18 mouse cellular contexts compared by ENCODE assay signal in the genomic region with DNA sequence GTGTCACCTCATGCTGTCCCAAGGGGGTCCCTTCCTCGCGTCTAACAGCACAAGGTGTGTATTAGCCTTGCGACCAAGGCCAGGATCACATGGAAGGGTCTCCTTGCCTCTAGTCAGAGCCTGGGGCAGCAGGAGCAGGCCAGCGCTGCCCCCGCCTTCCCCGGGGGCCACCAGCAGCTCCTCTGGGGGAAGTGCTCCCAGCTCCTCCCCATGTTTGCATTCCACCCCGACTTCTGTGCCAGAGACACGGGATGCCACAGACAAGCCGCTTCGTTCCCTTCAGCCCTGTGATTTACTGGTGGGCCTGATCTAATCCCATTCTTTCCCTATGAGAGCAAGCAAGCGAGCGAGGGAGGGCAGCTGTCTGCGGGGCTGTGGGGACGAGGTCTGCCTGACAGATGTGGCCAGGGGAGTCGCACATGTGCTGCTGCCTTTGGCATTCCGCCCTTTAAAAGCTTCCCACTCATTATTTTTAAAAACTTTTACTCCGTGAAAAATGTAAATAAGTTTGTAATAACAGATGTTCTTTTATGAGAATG. TPM values are rescaled to one million over a fixed set of nuclear protein-coding genes. Genes with fewer than 3 reads are reported as not detected.
DNase-seq lines count a peak whose midpoint lies in the region; ATAC-seq and TF ChIP-seq lines count a peak whose summit lies in the region.
"Had no signal": no experiment of that assay in that cellular context is flagged by ENCODE, and none has a peak within 500 bp of the region (broad histone marks: within the 10 kb centered on the region; RNA-seq: fewer than 3 reads in every experiment).

No protein-coding gene starts in this region.

- peaks cover 3% of the 10 kb centered on the region; the same call in 1 of the 2 replicates for H3K4me1 ChIP-seq in lung, embryonic 16.5 days (replicated peaks; ENCODE audit: control insufficient read depth, insufficient read depth, low read length)
- peaks cover 14% of the 10 kb centered on the region for H3K4me1 ChIP-seq in embryonic facial prominence, embryonic 13.5 days
- peaks cover 41% of the 10 kb centered on the region for H3K4me1 ChIP-seq in limb, embryonic 10.5 days
- H3K4me1 ChIP-seq in neural tube, embryonic 15.5 days = peaks cover 23% of the 10 kb centered on the region
- H3K4me1 ChIP-seq in forebrain, postnatal 0 days (ENCODE audit: insufficient read depth) = no peaks in the 10 kb centered on the region
- H3K4me1 ChIP-seq: liver, embryonic 15.5 days had no signal

- H3K27ac ChIP-seq in lung, embryonic 16.5 days (ENCODE audit: low read length) = no peak overlapping the region
- H3K27ac ChIP-seq in embryonic facial prominence, embryonic 13.5 days = peak overlapping the region; percentile 33
- peak overlapping the region; percentile 70 for H3K27ac ChIP-seq in limb, embryonic 10.5 days
- H3K27ac ChIP-seq in neural tube, embryonic 15.5 days (replicated peaks) = 0 out of 2 replicates have a peak overlapping the region, but pooled peaks have one; percentile 14
- no peak overlapping the region for H3K27ac ChIP-seq in forebrain, postnatal 0 days (ENCODE audit: low read depth, low read length)
- H3K27ac ChIP-seq: heart, embryonic 10.5 days; liver, embryonic 15.5 days had no signal

- no peak overlapping the region for H3K4me2 ChIP-seq in lung, embryonic 16.5 days (ENCODE audit: low read depth, low read length)
- no peak overlapping the region for H3K4me2 ChIP-seq in embryonic facial prominence, embryonic 13.5 days
- H3K4me2 ChIP-seq in neural tube, embryonic 15.5 days = no peak overlapping the region
- no peak overlapping the region for H3K4me2 ChIP-seq in forebrain, postnatal 0 days (ENCODE audit: low read depth)
- H3K4me2 ChIP-seq: liver, embryonic 15.5 days had no signal

- no peak for TF ChIP-seq CTCF in forebrain, postnatal 0 days (IDR thresholded peaks at IDR 0.05; ENCODE audit: low read depth)

- DNase-seq in lung, postnatal 14 days = no peak
- peak; percentile 71 for DNase-seq in limb, embryonic 10.5 days (ENCODE audit: low spot score)
- no peak for DNase-seq in forebrain, postnatal 0 days
- no peak for DNase-seq in frontal cortex, postnatal 36 days (ENCODE audit: low spot score in 2 of 2)
- DNase-seq: adrenal gland, adult 2 months; cerebellum, adult 11 months; cerebellum, postnatal 36 days; gastrocnemius, postnatal 10 days; kidney, postnatal 14 days; layer of hippocampus, adult 9-11 months; right cerebral cortex, postnatal 25 days had no signal

- H3K36me3 ChIP-seq in lung, embryonic 16.5 days (ENCODE audit: control insufficient read depth, insufficient read depth, low read length) = peaks cover 35% of the 10 kb centered on the region; the same call in 1 of the 2 replicates
- H3K36me3 ChIP-seq in embryonic facial prominence, embryonic 13.5 days = peaks cover 99% of the 10 kb centered on the region
- peaks cover 100% of the 10 kb centered on the region for H3K36me3 ChIP-seq in limb, embryonic 10.5 days
- peaks cover 57% of the 10 kb centered on the region for H3K36me3 ChIP-seq in neural tube, embryonic 15.5 days
- H3K36me3 ChIP-seq in forebrain, postnatal 0 days (ENCODE audit: insufficient read depth) = peaks cover 78% of the 10 kb centered on the region

- WGBS in lung, embryonic 16.5 days = 52% methylated on average over 17 of the region's 17 CpGs
- 49% methylated on average over 17 of the region's 17 CpGs for WGBS in embryonic facial prominence, embryonic 13.5 days
- 44% methylated on average over 17 of the region's 17 CpGs for WGBS in limb, embryonic 10.5 days
- WGBS in neural tube, embryonic 15.5 days = 28% methylated on average over 17 of the region's 17 CpGs
- 73% methylated on average over 17 of the region's 17 CpGs for WGBS in forebrain, postnatal 0 days

- ATAC-seq in lung, embryonic 16.5 days (ENCODE audit: low read depth) = peak; percentile 56
- no peak for ATAC-seq in embryonic facial prominence, embryonic 13.5 days (ENCODE audit: insufficient number of reproducible peaks, insufficient read depth, low FRiP score, low TSS enrichment, low read depth)
- ATAC-seq in neural tube, embryonic 15.5 days (ENCODE audit: low FRiP score) = peak; percentile 49; the same call in 1 of the 2 replicates
- no peak for ATAC-seq in forebrain, postnatal 0 days
- ATAC-seq: forebrain, embryonic 16.5 days had no signal

- H3K9ac ChIP-seq in lung, embryonic 16.5 days (ENCODE audit: low read length) = no peak overlapping the region
- H3K9ac ChIP-seq in embryonic facial prominence, embryonic 13.5 days = no peak overlapping the region
- H3K9ac ChIP-seq in neural tube, embryonic 15.5 days (replicated peaks) = no peak overlapping the region
- no peak overlapping the region for H3K9ac ChIP-seq in forebrain, postnatal 0 days
- H3K9ac ChIP-seq: liver, embryonic 15.5 days had no signal

- H3K9me3 ChIP-seq in lung, embryonic 16.5 days (ENCODE audit: control insufficient read depth, low read length) = no peaks in the 10 kb centered on the region
- no peaks in the 10 kb centered on the region for H3K9me3 ChIP-seq in embryonic facial prominence, embryonic 13.5 days
- no peaks in the 10 kb centered on the region for H3K9me3 ChIP-seq in limb, embryonic 10.5 days (replicated peaks)
- no peaks in the 10 kb centered on the region for H3K9me3 ChIP-seq in neural tube, embryonic 15.5 days (replicated peaks)
- H3K9me3 ChIP-seq in forebrain, postnatal 0 days (ENCODE audit: low read length) = no peaks in the 10 kb centered on the region
- H3K9me3 ChIP-seq: G1E; heart, embryonic 10.5 days; liver, embryonic 15.5 days had no signal

- no peaks in the 10 kb centered on the region for H3K27me3 ChIP-seq in lung, embryonic 16.5 days (ENCODE audit: control insufficient read depth, insufficient read depth, low read depth, low read length)
- H3K27me3 ChIP-seq in embryonic facial prominence, embryonic 13.5 days = no peaks in the 10 kb centered on the region
- H3K27me3 ChIP-seq in limb, embryonic 10.5 days (ENCODE audit: low read depth, poor library complexity, severe bottlenecking) = no peaks in the 10 kb centered on the region
- no peaks in the 10 kb centered on the region for H3K27me3 ChIP-seq in neural tube, embryonic 15.5 days (replicated peaks)
- no peaks in the 10 kb centered on the region for H3K27me3 ChIP-seq in forebrain, postnatal 0 days (ENCODE audit: insufficient read depth, low read length)
- H3K27me3 ChIP-seq: liver, embryonic 15.5 days had no signal

- no peak overlapping the region for H3K4me3 ChIP-seq in lung, embryonic 16.5 days (ENCODE audit: low read length)
- no peak overlapping the region for H3K4me3 ChIP-seq in embryonic facial prominence, embryonic 13.5 days
- H3K4me3 ChIP-seq in limb, embryonic 10.5 days = no peak overlapping the region
- no peak overlapping the region for H3K4me3 ChIP-seq in neural tube, embryonic 15.5 days (replicated peaks)
- H3K4me3 ChIP-seq in forebrain, postnatal 0 days (ENCODE audit: low read depth, low read length) = no peak overlapping the region
- H3K4me3 ChIP-seq: heart, embryonic 10.5 days; liver, embryonic 15.5 days had no signal

RNA-seq across cellular contexts. Expression of a gene that starts 57.4 kb away (rescaled TPM):
- 247 and 266 TPM in 2 replicates for polyA plus RNA-seq in lung, embryonic 16.5 days (2015; fragmentation: Nextera tagmentation; extraction: Ambion mirVana)
- polyA plus RNA-seq in embryonic facial prominence, embryonic 13.5 days (2015; fragmentation: Nextera tagmentation; extraction: Ambion mirVana) = 338 and 383 TPM in 2 replicates
- 642 and 645 TPM in 2 replicates for polyA plus RNA-seq in limb, embryonic 10.5 days (2016; fragmentation: Nextera tagmentation; extraction: Ambion mirVana)
- polyA plus RNA-seq in neural tube, embryonic 15.5 days (2015; fragmentation: Nextera tagmentation; extraction: Ambion mirVana) = 244 and 272 TPM in 2 replicates
- total RNA-seq in forebrain, postnatal 0 days (2014; rRNA removed) = 151 and 181 TPM in 2 replicates
- polyA plus RNA-seq in forebrain, postnatal 0 days (2015; fragmentation: Nextera tagmentation; extraction: Ambion mirVana) = 169 and 171 TPM in 2 replicates

Comparison
In these comparisons a context has a peak if more than half of its experiments do, and no peak if none do; other contexts are left out.
1. ATAC-seq: peak in lung, embryonic 16.5 days (single experiment) and neural tube, embryonic 15.5 days (single experiment); none in embryonic facial prominence, embryonic 13.5 days (single experiment) and forebrain, postnatal 0 days (single experiment).
2. H3K27ac ChIP-seq: peak in embryonic facial prominence, embryonic 13.5 days (single experiment), limb, embryonic 10.5 days (single experiment) and neural tube, embryonic 15.5 days (single experiment); none in lung, embryonic 16.5 days (single experiment) and forebrain, postnatal 0 days (single experiment).